Mouse (Mus musculus) midbrain, embryonic 14.5 days (tissue): ENCODE measurements around the gene Fabp6. TPM values are rescaled to one million over a fixed set of nuclear protein-coding genes. Genes with fewer than 3 reads are reported as not detected.

Experiments used
- ATAC-seq: fragments of 200-750 bp; cut with Nextera tagmentation; 2 replicates; pipeline ENCODE4 v1.8.0; 2017; ENCODE audit warnings: moderate number of reproducible peaks, moderate library complexity; ENCODE audit not compliant: low FRiP score, low TSS enrichment
- DNase-seq: peaks from one replicate; pipeline ENCODE4 v3.0.0-alpha.2; 2015
- H3K27ac ChIP-seq: fragments of 300-500 bp; sonication (generic); replicated peaks from 2 replicates; pipeline ENCODE4 v1.5.1; 2014; ENCODE audit warnings: mild to moderate bottlenecking, low read depth, low read length, moderate library complexity
- H3K27me3 ChIP-seq: fragments of 300-500 bp; sonication (generic); 2 replicates; pipeline ENCODE4 v1.6.1; 2014; ENCODE audit warnings: low read length, control low read depth, mixed read lengths; ENCODE audit not compliant: control insufficient read depth, insufficient read depth
- H3K36me3 ChIP-seq: fragments of 300-500 bp; sonication (generic); 2 replicates; pipeline ENCODE4 v1.6.1; 2014; ENCODE audit warnings: low read length, control low read depth; ENCODE audit not compliant: control insufficient read depth, insufficient read depth
- H3K4me1 ChIP-seq: fragments of 300-500 bp; sonication (generic); 2 replicates; pipeline ENCODE4 v1.6.1; 2014; ENCODE audit warnings: mild to moderate bottlenecking, antibody characterized with exemption, low read length, control low read depth; ENCODE audit not compliant: control insufficient read depth, insufficient read depth
- H3K4me2 ChIP-seq: fragments of 300-500 bp; sonication (generic); 2 replicates; pipeline ENCODE4 v1.6.1; 2014; ENCODE audit warnings: mild to moderate bottlenecking, low read length, moderate library complexity
- H3K4me3 ChIP-seq: fragments of 300-500 bp; sonication (generic); replicated peaks from 2 replicates; pipeline ENCODE4 v1.5.1; 2014; ENCODE audit warnings: low read depth, low read length
- H3K9ac ChIP-seq: fragments of 300-500 bp; sonication (generic); replicated peaks from 2 replicates; pipeline ENCODE4 v1.6.1; 2014; ENCODE audit warnings: mild to moderate bottlenecking, low read length, moderate library complexity
- H3K9me3 ChIP-seq: fragments of 300-500 bp; sonication (generic); 2 replicates; pipeline ENCODE4 v1.6.1; 2016; ENCODE audit warnings: low read length, control low read depth, mixed read lengths; ENCODE audit not compliant: control insufficient read depth
- WGBS: fragments of 180-500 bp; shearing (Covaris S2); extraction: QIAGEN DNeasy Blood & Tissue Kit; methylation state at CpG from one replicate; pipeline ENCODE4 v1.1.7; 2014; 5-methylcytosine and 5-hydroxymethylcytosine counted together
- polyA plus RNA-seq: library from polyadenylated mRNA; unstranded; fragments of >200 nt; fragmentation: Nextera tagmentation; extraction: Ambion mirVana; gene quantifications from 2 replicates; pipeline ENCODE4 v1.2.1, GENCODE M21; 2014

Gene Fabp6
- polyA plus RNA-seq, 1 experiment from 2014 or later: not detected

- WGBS: 74% methylated on average over 10 of the region's 10 CpGs
- no peaks in the 10 kb centered on the region for H3K27me3 ChIP-seq
- H3K36me3 ChIP-seq: no peaks in the 10 kb centered on the region
- H3K9ac ChIP-seq: no peak overlapping the region
- no peak overlapping the region for H3K27ac ChIP-seq
- H3K9me3 ChIP-seq: no peaks in the 10 kb centered on the region
- H3K4me2 ChIP-seq: no peak overlapping the region
- no peak overlapping the region for H3K4me3 ChIP-seq
- ATAC-seq (no peak), DNase-seq (no peak)
- H3K4me1 ChIP-seq: peaks cover 6% of the 10 kb centered on the region
These were observed 8.8 kb upstream of the Fabp6 start for GRCm38 (mm10) chr11:43610006-43610661.

GRCm38 (mm10) chr11:43608440-43608839 is 7.1 kb upstream of the Fabp6 start:
- Histone ChIP-seq H3K27me3 (no peaks in the 10 kb centered on the region), H3K4me3 (no peak overlapping the region), H3K4me2 (no peak overlapping the region), H3K27ac (no peak overlapping the region), H3K9ac (no peak overlapping the region), H3K9me3 (no peaks in the 10 kb centered on the region), H3K4me1 (peaks cover 6% of the 10 kb centered on the region), H3K36me3 (no peaks in the 10 kb centered on the region)
- ATAC-seq (no peak), DNase-seq (peak; percentile 49)
- WGBS: 42% methylated on average over 3 of the region's 3 CpGs

GRCm38 (mm10) chr11:43605859-43606258 is 4.5 kb upstream of the Fabp6 start:
- no peak overlapping the region for H3K27ac ChIP-seq
- H3K36me3 ChIP-seq: no peaks in the 10 kb centered on the region
- H3K4me1 ChIP-seq: no peaks in the 10 kb centered on the region
- no peaks in the 10 kb centered on the region for H3K9me3 ChIP-seq
- no peak overlapping the region for H3K9ac ChIP-seq
- ATAC-seq (no peak), DNase-seq (no peak)
- 84% methylated on average over 6 of the region's 6 CpGs for WGBS
- no peak overlapping the region for H3K4me2 ChIP-seq
- no peak overlapping the region for H3K4me3 ChIP-seq
- H3K27me3 ChIP-seq: no peaks in the 10 kb centered on the region

GRCm38 (mm10) chr11:43604891-43605290 is 3.6 kb upstream of the Fabp6 start:
- 90% methylated on average over 6 of the region's 6 CpGs for whole genome bisulfite sequencing
- no peak overlapping the region for H3K27ac ChIP-seq
- no peaks in the 10 kb centered on the region for H3K27me3 ChIP-seq
- H3K9ac ChIP-seq: no peak overlapping the region
- ATAC-seq: no peak
- H3K4me1 ChIP-seq: no peaks in the 10 kb centered on the region
- DNase-seq: no peak
- H3K4me2 ChIP-seq: no peak overlapping the region
- no peaks in the 10 kb centered on the region for H3K9me3 ChIP-seq
- no peaks in the 10 kb centered on the region for H3K36me3 ChIP-seq
- H3K4me3 ChIP-seq: no peak overlapping the region

GRCm38 (mm10) chr11:43604207-43604606 is 2.9 kb upstream of the Fabp6 start:
- no peak overlapping the region for H3K4me2 ChIP-seq
- no peak for ATAC-seq
- 93% methylated on average over 2 of the region's 2 CpGs for WGBS
- H3K4me3 ChIP-seq: no peak overlapping the region
- no peak overlapping the region for H3K9ac ChIP-seq
- no peaks in the 10 kb centered on the region for H3K27me3 ChIP-seq
- H3K9me3 ChIP-seq: no peaks in the 10 kb centered on the region
- H3K36me3 ChIP-seq: no peaks in the 10 kb centered on the region
- no peak for DNase-seq
- H3K4me1 ChIP-seq: no peaks in the 10 kb centered on the region
- H3K27ac ChIP-seq: no peak overlapping the region

GRCm38 (mm10) chr11:43589530-43590072 is 11.7 kb downstream of the Fabp6 start:
- Histone ChIP-seq H3K27ac (no peak overlapping the region), H3K9me3 (no peaks in the 10 kb centered on the region), H3K27me3 (no peaks in the 10 kb centered on the region), H3K9ac (no peak overlapping the region), H3K36me3 (peaks cover 15% of the 10 kb centered on the region), H3K4me2 (no peak overlapping the region), H3K4me1 (no peaks in the 10 kb centered on the region), H3K4me3 (no peak overlapping the region)
- ATAC-seq: no peak
- WGBS: 58% methylated on average over 6 of the region's 6 CpGs
- DNase-seq: peak; percentile 47

GRCm38 (mm10) chr11:43586324-43587090 is 14.8 kb downstream of the Fabp6 start, which contains the start of gene 4933415A04Rik:
TSS of gene 4933415A04Rik (plus strand) at chr11:43587040.
- WGBS: 71% methylated on average over 7 of the region's 7 CpGs
- Histone ChIP-seq H3K4me2 (no peak within 1 kb of the TSS), H3K27ac (no peak within 1 kb of the TSS), H3K36me3 (peaks cover 27% of the 10 kb centered on the region), H3K4me1 (no peaks in the 10 kb centered on the region), H3K4me3 (no peak within 1 kb of the TSS), H3K27me3 (no peaks in the 10 kb centered on the region), H3K9ac (no peak within 1 kb of the TSS), H3K9me3 (no peaks in the 10 kb centered on the region)
- DNase-seq (peak; percentile 90), ATAC-seq (no peak)

GRCm38 (mm10) chr11:43585211-43586005 is 15.9 kb downstream of the Fabp6 start:
- WGBS: 84% methylated on average over 22 of the region's 22 CpGs
- DNase-seq: no peak
- H3K27ac ChIP-seq: no peak overlapping the region

More at GRCm38 (mm10) chr11:43585211-43586005, 15.9 kb downstream of the Fabp6 start:
- no peak overlapping the region for H3K9ac ChIP-seq
- H3K4me3 ChIP-seq: no peak overlapping the region
- no peaks in the 10 kb centered on the region for H3K4me1 ChIP-seq
- H3K36me3 ChIP-seq: peaks cover 36% of the 10 kb centered on the region
- H3K4me2 ChIP-seq: no peak overlapping the region
- no peaks in the 10 kb centered on the region for H3K27me3 ChIP-seq
- ATAC-seq: no peak
- H3K9me3 ChIP-seq: no peaks in the 10 kb centered on the region
